Mouse (Mus musculus) midbrain, embryonic 14.5 days (tissue): ENCODE measurements around the gene Sult6b2. TPM values are rescaled to one million over a fixed set of nuclear protein-coding genes. Genes with fewer than 3 reads are reported as not detected.

Experiments
- ATAC-seq: fragments of 200-750 bp; cut with Nextera tagmentation; 2 replicates; pipeline ENCODE4 v1.8.0; 2017; ENCODE audit warnings: moderate number of reproducible peaks, moderate library complexity; ENCODE audit not compliant: low FRiP score, low TSS enrichment
- DNase-seq: peaks from one replicate; pipeline ENCODE4 v3.0.0-alpha.2; 2015
- H3K27ac ChIP-seq: fragments of 300-500 bp; sonication (generic); replicated peaks from 2 replicates; pipeline ENCODE4 v1.5.1; 2014; ENCODE audit warnings: mild to moderate bottlenecking, low read depth, low read length, moderate library complexity
- H3K27me3 ChIP-seq: fragments of 300-500 bp; sonication (generic); 2 replicates; pipeline ENCODE4 v1.6.1; 2014; ENCODE audit warnings: low read length, control low read depth, mixed read lengths; ENCODE audit not compliant: control insufficient read depth, insufficient read depth
- H3K36me3 ChIP-seq: fragments of 300-500 bp; sonication (generic); 2 replicates; pipeline ENCODE4 v1.6.1; 2014; ENCODE audit warnings: low read length, control low read depth; ENCODE audit not compliant: control insufficient read depth, insufficient read depth
- H3K4me1 ChIP-seq: fragments of 300-500 bp; sonication (generic); 2 replicates; pipeline ENCODE4 v1.6.1; 2014; ENCODE audit warnings: mild to moderate bottlenecking, antibody characterized with exemption, low read length, control low read depth; ENCODE audit not compliant: control insufficient read depth, insufficient read depth
- H3K4me2 ChIP-seq: fragments of 300-500 bp; sonication (generic); 2 replicates; pipeline ENCODE4 v1.6.1; 2014; ENCODE audit warnings: mild to moderate bottlenecking, low read length, moderate library complexity
- H3K4me3 ChIP-seq: fragments of 300-500 bp; sonication (generic); replicated peaks from 2 replicates; pipeline ENCODE4 v1.5.1; 2014; ENCODE audit warnings: low read depth, low read length
- H3K9ac ChIP-seq: fragments of 300-500 bp; sonication (generic); replicated peaks from 2 replicates; pipeline ENCODE4 v1.6.1; 2014; ENCODE audit warnings: mild to moderate bottlenecking, low read length, moderate library complexity
- H3K9me3 ChIP-seq: fragments of 300-500 bp; sonication (generic); 2 replicates; pipeline ENCODE4 v1.6.1; 2016; ENCODE audit warnings: low read length, control low read depth, mixed read lengths; ENCODE audit not compliant: control insufficient read depth
- WGBS: fragments of 180-500 bp; shearing (Covaris S2); extraction: QIAGEN DNeasy Blood & Tissue Kit; methylation state at CpG from one replicate; pipeline ENCODE4 v1.1.7; 2014; 5-methylcytosine and 5-hydroxymethylcytosine counted together
- polyA plus RNA-seq: library from polyadenylated mRNA; unstranded; fragments of >200 nt; fragmentation: Nextera tagmentation; extraction: Ambion mirVana; gene quantifications from 2 replicates; pipeline ENCODE4 v1.2.1, GENCODE M21; 2014

Sult6b2 gene
- polyA plus RNA-seq, 1 experiment from 2014 or later, result not detected

DNA sequence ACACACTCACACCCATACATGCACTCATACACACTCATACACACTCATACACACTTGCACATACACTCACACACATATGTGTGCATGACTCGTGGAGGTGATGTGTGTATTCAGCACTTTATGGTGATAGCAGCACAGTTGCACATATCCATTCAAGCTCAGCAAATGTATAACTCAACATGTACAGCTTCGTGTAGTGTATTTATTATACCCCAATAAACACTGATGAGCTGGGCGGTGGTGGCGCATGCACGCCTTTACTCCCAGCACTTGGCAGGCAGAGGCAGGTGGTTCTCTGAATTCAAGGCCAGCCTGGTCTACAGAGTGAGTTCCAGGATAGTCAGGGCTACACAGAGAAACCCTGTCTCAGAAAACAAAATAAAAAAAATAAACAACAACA lies 58.8 kb downstream of the Sult6b2 start:
- H3K27ac ChIP-seq, result no peak overlapping the region
- no peak for DNase-seq
- no peak for ATAC-seq
- H3K4me3 ChIP-seq, result no peak overlapping the region
- WGBS, result 90% methylated on average over 5 of the region's 5 CpGs
- no peak overlapping the region for H3K9ac ChIP-seq
- no peaks in the 10 kb centered on the region for H3K36me3 ChIP-seq
- H3K4me1 ChIP-seq, result no peaks in the 10 kb centered on the region
- no peak overlapping the region for H3K4me2 ChIP-seq
- no peaks in the 10 kb centered on the region for H3K27me3 ChIP-seq
- no peaks in the 10 kb centered on the region for H3K9me3 ChIP-seq

DNA sequence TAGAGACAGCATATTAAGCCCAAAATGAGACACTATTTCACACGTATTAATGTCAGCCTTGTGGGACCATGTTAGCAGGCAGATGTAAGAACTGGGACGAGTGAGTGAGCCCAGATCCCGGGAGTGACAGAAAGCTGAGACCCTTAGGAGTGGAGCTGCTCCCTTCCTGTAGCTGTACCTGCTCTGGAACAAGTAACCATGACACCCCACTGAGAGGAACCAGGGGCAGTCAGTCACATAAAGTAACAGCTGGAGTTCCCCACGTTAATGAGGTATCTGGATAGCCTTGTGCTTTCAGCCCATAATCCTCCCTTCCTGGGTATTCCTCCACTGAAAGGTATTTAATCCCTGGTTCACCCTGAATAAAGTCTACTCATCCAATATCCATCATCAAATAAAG lies 61.1 kb downstream of the Sult6b2 start:
- Histone ChIP-seq H3K27me3 (no peaks in the 10 kb centered on the region), H3K9ac (no peak overlapping the region), H3K36me3 (no peaks in the 10 kb centered on the region), H3K4me1 (no peaks in the 10 kb centered on the region), H3K4me3 (no peak overlapping the region), H3K4me2 (no peak overlapping the region), H3K27ac (no peak overlapping the region), H3K9me3 (no peaks in the 10 kb centered on the region)
- ATAC-seq (no peak), DNase-seq (no peak)
- whole genome bisulfite sequencing, result 56% methylated on average over 4 of the region's 4 CpGs

DNA sequence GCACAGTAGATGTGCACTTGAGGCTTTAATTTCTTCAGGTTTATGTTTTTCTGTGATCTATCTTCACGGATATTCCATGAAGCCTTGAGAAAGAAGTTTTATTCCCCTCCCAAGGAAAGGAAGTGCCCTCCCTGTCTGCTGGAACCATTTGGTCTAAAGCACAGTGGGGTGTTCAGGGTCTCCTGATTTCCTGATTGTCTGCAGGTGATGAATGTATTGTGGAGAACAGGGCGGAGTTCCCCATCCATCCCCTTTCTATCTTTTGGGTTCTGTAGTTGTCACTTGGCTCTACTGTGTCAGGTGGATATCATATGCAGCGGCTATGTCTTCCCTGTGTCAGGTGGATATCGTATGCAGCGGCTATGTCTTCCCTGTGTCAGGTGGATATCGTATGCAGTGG lies 62.5 kb downstream of the Sult6b2 start:
- Histone ChIP-seq H3K9me3 (no peaks in the 10 kb centered on the region), H3K4me1 (no peaks in the 10 kb centered on the region), H3K36me3 (no peaks in the 10 kb centered on the region), H3K4me3 (no peak overlapping the region), H3K4me2 (no peak overlapping the region), H3K27ac (no peak overlapping the region), H3K27me3 (no peaks in the 10 kb centered on the region), H3K9ac (no peak overlapping the region)
- no peak for DNase-seq
- WGBS, result 90% methylated on average over 6 of the region's 6 CpGs
- ATAC-seq, result no peak

DNA sequence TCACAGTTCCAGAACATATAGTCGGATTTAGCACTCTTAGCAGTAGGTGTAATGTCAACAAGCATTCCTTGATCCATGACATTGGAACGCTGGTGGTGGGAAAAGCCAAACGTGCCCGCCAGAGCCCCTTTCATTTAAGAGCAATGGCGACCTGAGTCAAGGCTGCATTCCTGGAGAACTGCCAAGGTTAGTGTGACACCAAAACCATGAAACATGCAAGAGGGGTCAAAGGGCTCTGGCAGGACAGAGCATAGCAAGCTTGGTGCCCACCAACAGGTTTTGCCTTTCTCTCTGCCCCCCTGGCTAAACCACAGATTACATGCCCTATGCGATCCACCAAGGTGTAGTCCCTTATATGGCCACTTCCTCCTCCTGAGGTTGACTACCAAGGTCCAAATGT lies 65.7 kb downstream of the Sult6b2 start:
- no peaks in the 10 kb centered on the region for H3K27me3 ChIP-seq
- 89% methylated on average over 6 of the region's 6 CpGs for WGBS
- ATAC-seq (no peak), DNase-seq (no peak)
- H3K4me1 ChIP-seq, result no peaks in the 10 kb centered on the region
- no peak overlapping the region for H3K4me2 ChIP-seq
- H3K9ac ChIP-seq, result no peak overlapping the region
- H3K36me3 ChIP-seq, result no peaks in the 10 kb centered on the region
- no peaks in the 10 kb centered on the region for H3K9me3 ChIP-seq
- H3K27ac ChIP-seq, result no peak overlapping the region
- no peak overlapping the region for H3K4me3 ChIP-seq

GRCm38 (mm10) chr6:142738225-142738624 lies 66.1 kb downstream of the Sult6b2 start:
- Histone ChIP-seq H3K4me3 (no peak overlapping the region), H3K27me3 (no peaks in the 10 kb centered on the region), H3K9me3 (no peaks in the 10 kb centered on the region), H3K4me2 (no peak overlapping the region), H3K9ac (no peak overlapping the region), H3K4me1 (no peaks in the 10 kb centered on the region), H3K36me3 (no peaks in the 10 kb centered on the region), H3K27ac (no peak overlapping the region)
- DNase-seq (no peak), ATAC-seq (no peak)
- 90% methylated on average over 2 of the region's 2 CpGs for WGBS

GRCm38 (mm10) chr6:142735302-142736005 lies 68.8 kb downstream of the Sult6b2 start:
- no peaks in the 10 kb centered on the region for H3K36me3 ChIP-seq
- peak; percentile 37; the same call in 1 of the 2 replicates for ATAC-seq
- no peak overlapping the region for H3K27ac ChIP-seq
- peak; percentile 87 for DNase-seq
- H3K27me3 ChIP-seq, result no peaks in the 10 kb centered on the region
- no peak overlapping the region for H3K9ac ChIP-seq
- no peaks in the 10 kb centered on the region for H3K4me1 ChIP-seq
- no peaks in the 10 kb centered on the region for H3K9me3 ChIP-seq
- WGBS, result 46% methylated on average over 8 of the region's 8 CpGs
- no peak overlapping the region for H3K4me2 ChIP-seq
- H3K4me3 ChIP-seq, result no peak overlapping the region

Other genes starting within 250 kb of the Sult6b2 start
- gene Kcnj8, start 232.9 kb downstream of the Sult6b2 start, polyA plus RNA-seq, result 10.7 and 13.6 TPM in 2 replicates
- 3.8 and 4.4 TPM in 2 replicates for gene Abcc9, start 102.2 kb downstream of the Sult6b2 start, polyA plus RNA-seq
- 228 and 230 TPM in 2 replicates for gene Cmas, start 47.8 kb downstream of the Sult6b2 start, polyA plus RNA-seq
- gene St8sia1, start 159.9 kb upstream of the Sult6b2 start, polyA plus RNA-seq, result 7.5 and 8.4 TPM in 2 replicates